Mouse (Mus musculus) embryonic facial prominence, embryonic 10.5 days (tissue): Measurements from ENCODE around the gene Fam209. TPM values are rescaled to one million over a fixed set of nuclear protein-coding genes. Genes with fewer than 3 reads are reported as not detected.

ENCODE experiments used
- DNase-seq: peaks from one replicate; pipeline ENCODE4 v3.0.0-alpha.2; 2017; ENCODE audit warnings: low spot score
- H3K27ac ChIP-seq: fragments of 300-500 bp; sonication (generic); replicated peaks from 2 replicates; pipeline ENCODE4 v1.5.1; 2016; ENCODE audit warnings: mild to moderate bottlenecking
- H3K27me3 ChIP-seq: fragments of 300-500 bp; sonication (generic); replicated peaks from 2 replicates; pipeline ENCODE4 v1.6.1; 2016; ENCODE audit warnings: low read depth, mild to moderate bottlenecking; ENCODE audit not compliant: poor library complexity, severe bottlenecking
- H3K36me3 ChIP-seq: fragments of 300-500 bp; sonication (generic); replicated peaks from 2 replicates; pipeline ENCODE4 v1.6.1; 2016; ENCODE audit warnings: mild to moderate bottlenecking, moderate library complexity
- H3K4me1 ChIP-seq: fragments of 300-500 bp; sonication (generic); 2 replicates; pipeline ENCODE4 v1.6.1; 2016
- H3K4me3 ChIP-seq: fragments of 300-500 bp; sonication (generic); 2 replicates; pipeline ENCODE4 v1.5.1; 2016; ENCODE audit warnings: mild to moderate bottlenecking, moderate library complexity
- H3K9me3 ChIP-seq: fragments of 300-500 bp; sonication (generic); 2 replicates; pipeline ENCODE4 v1.6.1; 2016; ENCODE audit warnings: mild to moderate bottlenecking
- WGBS: fragments of 180-500 bp; shearing (Covaris S2); methylation state at CpG from one replicate; pipeline ENCODE4 v1.1.7; 2016; 5-methylcytosine and 5-hydroxymethylcytosine counted together
- polyA plus RNA-seq: library from polyadenylated mRNA; unstranded; fragments of >200 nt; fragmentation: Nextera tagmentation; extraction: Ambion mirVana; gene quantifications from 2 replicates; pipeline ENCODE4 v1.2.1, GENCODE M21; 2016

Fam209 gene
- polyA plus RNA-seq, 1 experiment from 2014 or later, result 0.30 TPM

DNA sequence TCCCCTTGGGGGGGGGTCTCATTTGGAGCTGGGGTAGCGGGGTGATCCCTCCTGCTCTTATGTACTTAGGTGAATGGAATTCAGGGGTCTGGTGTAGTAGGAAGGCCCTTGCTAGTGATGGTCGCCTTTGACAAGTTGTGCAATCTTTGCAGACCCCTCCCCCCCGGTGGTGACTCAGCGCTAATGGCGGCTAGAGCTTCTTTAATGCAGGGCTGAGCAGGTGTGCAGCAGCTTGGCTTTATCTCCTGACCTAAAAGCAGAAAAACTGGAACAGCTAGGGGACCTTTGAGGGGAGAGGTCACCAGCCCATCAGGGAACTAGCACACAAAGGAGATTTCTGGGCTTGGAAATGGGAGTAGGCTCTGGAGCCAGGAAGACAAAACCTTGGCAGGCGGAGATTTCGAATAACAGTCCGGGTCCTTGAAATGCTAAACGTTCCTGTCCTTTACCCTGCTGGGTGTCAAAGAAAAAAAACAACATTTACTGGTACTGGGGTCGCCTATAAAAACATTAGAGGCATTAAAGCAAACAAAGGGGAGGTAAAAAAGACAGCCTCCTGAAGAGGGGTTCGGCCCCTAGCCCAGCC is 44.2 kb downstream of the Fam209 start:
- Histone ChIP-seq H3K36me3 (no peaks in the 10 kb centered on the region), H3K27me3 (peaks cover 47% of the 10 kb centered on the region), H3K9me3 (no peaks in the 10 kb centered on the region), H3K4me3 (no peak overlapping the region), H3K4me1 (peaks cover 28% of the 10 kb centered on the region), H3K27ac (no peak overlapping the region; the same call in 1 of the 2 replicates)
- DNase-seq, result peak; percentile 33
- WGBS, result 25% methylated on average over 11 of the region's 11 CpGs

DNA sequence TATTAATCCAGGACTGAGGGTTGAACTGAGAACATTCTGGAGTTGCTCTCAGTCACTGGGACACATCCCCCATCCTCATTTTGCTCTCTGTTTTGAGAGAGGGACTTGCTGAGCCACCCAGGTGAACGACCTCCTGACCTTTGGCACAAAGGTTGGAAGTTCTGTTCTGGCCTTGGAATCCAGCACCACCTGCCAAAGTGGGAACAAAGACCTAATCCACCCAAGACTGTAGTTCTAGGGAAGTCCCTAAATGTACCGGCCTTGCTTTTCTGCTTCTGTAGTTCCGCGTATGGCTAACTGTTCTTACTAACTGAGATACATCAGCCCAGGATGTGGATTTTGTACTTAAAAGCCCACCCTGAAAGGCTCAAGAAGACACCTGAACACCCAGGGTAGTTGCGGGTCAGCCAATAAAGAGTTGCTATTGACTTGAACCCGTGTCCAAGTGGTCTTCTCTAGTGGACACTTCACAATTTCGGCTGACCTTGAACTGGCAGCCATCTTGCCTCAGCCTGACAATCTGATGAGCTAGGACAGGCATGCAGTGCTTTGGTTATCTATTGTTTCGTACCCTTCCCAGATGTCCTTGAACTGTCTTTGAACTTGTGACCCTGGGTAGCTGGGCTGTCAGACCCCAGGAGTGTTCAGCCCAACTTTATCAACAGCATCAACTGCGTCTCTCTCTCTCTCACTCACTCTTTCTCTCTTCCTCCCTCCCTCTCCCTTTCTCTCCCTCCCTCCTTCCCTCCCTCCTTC is 48.5 kb downstream of the Fam209 start:
- H3K4me3 ChIP-seq, result no peak overlapping the region
- no peaks in the 10 kb centered on the region for H3K9me3 ChIP-seq
- H3K4me1 ChIP-seq, result peaks cover 38% of the 10 kb centered on the region
- no peaks in the 10 kb centered on the region for H3K36me3 ChIP-seq
- DNase-seq, result no peak
- H3K27me3 ChIP-seq, result peaks cover 38% of the 10 kb centered on the region
- H3K27ac ChIP-seq, result no peak overlapping the region
- WGBS, result 87% methylated on average over 9 of the region's 9 CpGs

DNA sequence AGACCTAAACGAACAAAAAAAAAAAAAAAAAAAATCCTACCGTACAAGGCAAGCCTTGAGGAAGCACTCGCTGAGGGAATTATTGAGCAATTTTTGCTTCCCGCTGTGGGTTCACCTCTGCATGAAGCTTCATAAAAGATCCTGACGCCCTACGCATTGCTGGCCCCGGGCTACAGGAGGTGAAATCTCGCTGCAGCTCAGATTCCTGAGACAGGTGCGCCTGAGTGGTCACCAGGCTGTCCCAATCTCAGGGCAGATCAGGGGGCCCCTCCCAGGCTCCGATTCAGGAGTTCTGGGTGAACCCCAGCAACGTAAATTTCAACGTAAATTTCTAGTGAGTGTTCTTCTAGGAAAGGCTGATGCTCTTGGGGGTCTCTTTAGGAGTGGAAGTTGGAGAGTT is 50.2 kb downstream of the Fam209 start:
- no peak for DNase-seq
- Histone ChIP-seq H3K4me1 (peaks cover 34% of the 10 kb centered on the region), H3K9me3 (no peaks in the 10 kb centered on the region), H3K36me3 (no peaks in the 10 kb centered on the region), H3K4me3 (no peak overlapping the region), H3K27ac (no peak overlapping the region), H3K27me3 (peaks cover 25% of the 10 kb centered on the region; the same call in 1 of the 2 replicates)
- WGBS, result 81% methylated on average over 12 of the region's 12 CpGs

Other genes starting within 250 kb of the Fam209 start
- not detected in 2 replicates for gene Mc3r, start 224.0 kb upstream of the Fam209 start, polyA plus RNA-seq
- gene Fam210b, start 127.0 kb upstream of the Fam209 start, polyA plus RNA-seq, result 25.8 and 27.8 TPM in 2 replicates
- 220 and 229 TPM in 2 replicates for gene Aurka, start 102.0 kb upstream of the Fam209 start, polyA plus RNA-seq
- gene Cstf1, start 101.8 kb upstream of the Fam209 start, polyA plus RNA-seq, result 57.9 and 59.1 TPM in 2 replicates
- gene Cass4, start 78.7 kb upstream of the Fam209 start, polyA plus RNA-seq, result 0.14 and 0.21 TPM in 2 replicates
- 78.7 and 80.1 TPM in 2 replicates for gene Rtf2, start 32.0 kb upstream of the Fam209 start, polyA plus RNA-seq
- 1.6 and 2.2 TPM in 2 replicates for gene Gcnt7, start 13.9 kb upstream of the Fam209 start, polyA plus RNA-seq
- gene Tfap2c, start 77.1 kb downstream of the Fam209 start, polyA plus RNA-seq, result 13.7 and 15.4 TPM in 2 replicates